Mouse (Mus musculus): Measurements from ENCODE around the gene Wdr60. TPM values are rescaled to one million over a fixed set of nuclear protein-coding genes. Genes with fewer than 3 reads are reported as not detected.

The Wdr60 gene
- total and polyA plus RNA-seq, 3 experiments: 3.6 to 9.2 (median 6.7) TPM

DNA sequence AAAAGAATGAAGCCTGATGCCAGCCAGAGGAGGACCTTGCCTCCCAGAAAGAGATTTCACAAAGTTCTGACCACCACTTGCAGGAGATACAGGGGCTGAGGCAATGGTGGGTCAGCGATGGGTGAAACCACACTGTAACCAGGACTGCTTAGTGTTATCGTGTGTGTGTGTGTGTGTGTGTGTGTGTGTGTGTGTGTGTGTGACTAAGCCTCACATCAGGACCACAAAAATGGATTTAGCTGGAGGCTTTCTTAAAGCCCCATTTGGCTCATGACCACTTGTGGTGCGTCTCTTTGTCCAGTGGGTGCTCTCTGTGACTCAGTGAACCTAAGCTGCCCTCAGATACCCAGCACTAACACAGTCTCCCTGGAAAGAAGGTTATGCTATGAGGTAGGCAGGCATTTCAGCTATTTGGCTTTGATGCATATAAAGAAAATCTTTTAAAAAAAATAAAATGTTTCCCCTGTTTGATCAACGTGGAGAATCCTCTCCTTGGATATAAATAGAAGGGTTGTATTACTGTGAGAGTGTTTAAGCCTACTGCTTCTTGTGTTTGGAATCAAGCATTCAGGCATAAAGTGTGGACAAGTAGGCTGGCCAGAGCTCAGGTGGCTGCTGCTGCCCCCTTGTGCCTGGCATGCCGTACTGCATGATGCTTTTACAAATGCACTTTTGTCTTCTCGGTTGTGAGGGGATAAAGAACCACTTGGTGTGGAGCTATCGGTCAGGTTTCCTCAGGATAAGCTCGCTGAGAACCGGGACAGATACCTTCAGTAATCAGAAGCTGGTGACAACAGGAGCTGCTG, 60.4 kb downstream of the Wdr60 start:
- Histone ChIP-seq H3K4me1 (ENCODE audit: control insufficient read depth in 1 of 2, insufficient read depth in 2 of 2) (no peaks in the 10 kb centered on the region), H3K36me3 (replicated peaks in 1 of 2; ENCODE audit: control insufficient read depth in 1 of 2, insufficient read depth in 1 of 2, low read length in 1 of 2) (peaks cover 5 to 10% of the 10 kb centered on the region in 2 experiments), H3K4me2 (ENCODE audit: insufficient read depth, low read depth, poor library complexity, severe bottlenecking) (no peak overlapping the region), H3K4me3 (replicated peaks in 1 of 3; ENCODE audit: low read depth in 2 of 3, low read length in 2 of 3, poor library complexity in 1 of 3) (no peak overlapping the region), H3K9ac (ENCODE audit: insufficient read depth, low read depth) (no peak overlapping the region), H3K27ac (ENCODE audit: insufficient read depth, low read depth) (no peak overlapping the region), H3K27me3 (replicated peaks) (no peaks in the 10 kb centered on the region), H3K79me2 (replicated peaks; ENCODE audit: control insufficient read depth, extremely low read depth, insufficient read depth, poor library complexity, severe bottlenecking) (no peaks in the 10 kb centered on the region), H3K9me3 (replicated peaks; ENCODE audit: low read length) (no peaks in the 10 kb centered on the region)
- TF ChIP-seq ZC3H11A (IDR thresholded peaks at IDR 0.05; ENCODE audit: low read depth, low read length) (peak; percentile 14; the same call in 1 of the 2 replicates), SMC3 (IDR thresholded peaks at IDR 0.05; ENCODE audit: low read depth, low read length) (peak; percentile 92), NRF1 (IDR thresholded peaks at IDR 0.05; ENCODE audit: low read depth, low read length) (0 out of 2 replicates have a peak, but pooled peaks have one; percentile 7), RAD21 (IDR thresholded peaks at IDR 0.05; ENCODE audit: low read depth, low read length) (peak; percentile 84), CTCF (conservative IDR thresholded peaks at IDR 0.05 in 1 of 2, IDR thresholded peaks at IDR 0.05 in 1 of 2; ENCODE audit: low read depth in 2 of 2, low read length in 2 of 2) (peak; percentile 83 to 90), USF1 (IDR thresholded peaks at IDR 0.05; ENCODE audit: low read depth, low read length) (no peak), RCOR1 (conservative IDR thresholded peaks at IDR 0.05; ENCODE audit: low read depth, low read length) (no peak)
- in situ Hi-C loops (cut with MboI; ENCODE audit: low pct_ligation_motif_present, low pct_unique_long_range_greater_than_20kb, low sequenced_read_pairs): no loop called here
- dilution Hi-C loops (cut with MboI; ENCODE audit: extremely low pct_ligation_motif_present, extremely low pct_unique_long_range_greater_than_20kb, low sequenced_read_pairs): no loop called here
- peak; percentile 43 for DNase-seq (ENCODE audit: extremely low read depth)

- Histone ChIP-seq H3K79me2 (replicated peaks; ENCODE audit: control insufficient read depth, extremely low read depth, insufficient read depth, poor library complexity, severe bottlenecking) (no peaks in the 10 kb centered on the region), H3K4me2 (ENCODE audit: insufficient read depth, low read depth, poor library complexity, severe bottlenecking) (no peak overlapping the region), H3K27ac (ENCODE audit: insufficient read depth, low read depth) (no peak overlapping the region), H3K36me3 (replicated peaks in 1 of 2; ENCODE audit: control insufficient read depth in 1 of 2, insufficient read depth in 1 of 2, low read length in 1 of 2) (no peaks in the 10 kb centered on the region), H3K9me3 (replicated peaks; ENCODE audit: low read length) (no peaks in the 10 kb centered on the region), H3K4me1 (ENCODE audit: control insufficient read depth in 1 of 2, insufficient read depth in 2 of 2) (no peaks in the 10 kb centered on the region), H3K4me3 (replicated peaks in 1 of 3; ENCODE audit: low read depth in 2 of 3, low read length in 2 of 3, poor library complexity in 1 of 3) (no peak overlapping the region), H3K9ac (ENCODE audit: insufficient read depth, low read depth) (no peak overlapping the region), H3K27me3 (replicated peaks) (no peaks in the 10 kb centered on the region)
- in situ Hi-C loops (cut with MboI; ENCODE audit: low pct_ligation_motif_present, low pct_unique_long_range_greater_than_20kb, low sequenced_read_pairs) (loop anchor here (5.0 kb wide), 1 partner anchor 126 kb away; no protein-coding TSS in a partner anchor), dilution Hi-C loops (cut with MboI; ENCODE audit: extremely low pct_ligation_motif_present, extremely low pct_unique_long_range_greater_than_20kb, low sequenced_read_pairs) (no loop called here)
- TF ChIP-seq IRF4 (IDR thresholded peaks at IDR 0.05; ENCODE audit: low read depth, low read length) (no peak), MXI1 (IDR thresholded peaks at IDR 0.05; ENCODE audit: low read depth, low read length) (no peak), USF2 (conservative IDR thresholded peaks at IDR 0.05; ENCODE audit: low read depth, low read length) (no peak), SMC3 (IDR thresholded peaks at IDR 0.05; ENCODE audit: low read depth, low read length) (no peak), MYC (IDR thresholded peaks at IDR 0.05; ENCODE audit: low read depth, low read length) (no peak), CHD1 (IDR thresholded peaks at IDR 0.05; ENCODE audit: low read depth, low read length) (no peak), RAD21 (IDR thresholded peaks at IDR 0.05; ENCODE audit: low read depth, low read length) (no peak), ZKSCAN1 (IDR thresholded peaks at IDR 0.05; ENCODE audit: borderline replicate concordance, low read depth, low read length) (no peak), ELF1 (IDR thresholded peaks at IDR 0.05; ENCODE audit: low read depth, low read length) (no peak), TBP (conservative IDR thresholded peaks at IDR 0.05; ENCODE audit: low read depth, low read length) (no peak), NELFE (IDR thresholded peaks at IDR 0.05; ENCODE audit: low read depth, low read length) (no peak), MAFK (IDR thresholded peaks at IDR 0.05; ENCODE audit: insufficient replicate concordance, low read length) (no peak), ZNF384 (IDR thresholded peaks at IDR 0.05; ENCODE audit: low read depth, low read length) (no peak), HCFC1 (IDR thresholded peaks at IDR 0.05; ENCODE audit: low read depth, low read length) (no peak), JUN (IDR thresholded peaks at IDR 0.05; ENCODE audit: insufficient read depth, low read depth, low read length) (no peak), TCF12 (IDR thresholded peaks at IDR 0.05; ENCODE audit: low read depth, low read length) (no peak), NRF1 (IDR thresholded peaks at IDR 0.05; ENCODE audit: low read depth, low read length) (no peak), GABPA (IDR thresholded peaks at IDR 0.05; ENCODE audit: insufficient replicate concordance, low read depth, low read length) (no peak)
- DNase-seq (ENCODE audit: extremely low read depth): no peak
Observed at GRCm38 (mm10) chr12:116198791-116199190, 64.0 kb downstream of the Wdr60 start.

All from CH12.LX (cell line).